Mouse (Mus musculus): Measurements from ENCODE around the gene Tbxas1. TPM values are rescaled to one million over a fixed set of nuclear protein-coding genes. Genes with fewer than 3 reads are reported as not detected.

Tbxas1 gene
- polyA plus RNA-seq, 1 experiment from 2014 or later, result 4.8 TPM

GRCm38 (mm10) chr6:39076498-39076897 is 201.3 kb downstream of the Tbxas1 start:
- Histone ChIP-seq H3K36me3 (ENCODE audit: control insufficient read depth, insufficient read depth, low read length) (no peaks in the 10 kb centered on the region), H3K4me3 (ENCODE audit: low read length) (no peak overlapping the region), H3K4me1 (ENCODE audit: control insufficient read depth, insufficient read depth, low read length) (0 out of 2 replicates have a peak, but pooled peaks cover 2% of the 10 kb centered on the region), H3K9me3 (ENCODE audit: control insufficient read depth, low read length) (no peaks in the 10 kb centered on the region), H3K9ac (ENCODE audit: low read depth, low read length) (no peak overlapping the region), H3K27me3 (replicated peaks; ENCODE audit: control insufficient read depth, insufficient read depth, low read length) (no peaks in the 10 kb centered on the region), H3K27ac (ENCODE audit: low read length) (no peak overlapping the region), H3K4me2 (ENCODE audit: low read depth, low read length) (no peak overlapping the region)
- no peak for ATAC-seq

DNA sequence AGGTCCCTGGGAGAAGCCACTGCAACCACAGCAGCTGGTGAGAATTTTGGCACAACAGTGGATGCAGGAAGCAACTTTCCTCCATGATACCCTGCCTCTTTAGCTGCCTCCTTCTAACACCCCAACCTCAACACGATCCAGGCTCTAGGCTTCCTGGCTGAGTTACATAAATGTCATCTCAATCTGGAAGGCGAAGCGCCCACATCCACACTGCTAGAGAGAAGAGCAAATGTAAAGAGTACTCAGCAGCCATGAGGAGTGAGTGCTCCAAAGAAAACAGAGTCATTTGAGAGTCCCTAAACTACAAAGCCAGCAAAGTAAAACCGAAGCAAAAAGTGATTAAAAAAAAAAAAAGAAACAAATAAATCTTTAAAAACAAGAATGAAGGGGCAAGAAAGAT is 229.4 kb downstream of the Tbxas1 start:
- 86% methylated on average over 4 of the region's 4 CpGs for WGBS
- H3K9me3 ChIP-seq (ENCODE audit: control insufficient read depth, low read length), result no peaks in the 10 kb centered on the region
- H3K4me3 ChIP-seq (ENCODE audit: low read length), result no peak overlapping the region
- no peaks in the 10 kb centered on the region for H3K4me1 ChIP-seq (ENCODE audit: control insufficient read depth, insufficient read depth, low read length)
- no peak overlapping the region for H3K27ac ChIP-seq (ENCODE audit: low read length)
- no peak overlapping the region for H3K4me2 ChIP-seq (ENCODE audit: low read depth, low read length)
- ATAC-seq, result no peak
- H3K9ac ChIP-seq (ENCODE audit: low read depth, low read length), result no peak overlapping the region
- no peaks in the 10 kb centered on the region for H3K27me3 ChIP-seq (replicated peaks; ENCODE audit: control insufficient read depth, insufficient read depth, low read length)
- H3K36me3 ChIP-seq (ENCODE audit: control insufficient read depth, insufficient read depth, low read length), result no peaks in the 10 kb centered on the region

GRCm38 (mm10) chr6:39106812-39107211 is 231.6 kb downstream of the Tbxas1 start:
- 70% methylated on average over 2 of the region's 2 CpGs for WGBS
- no peak for ATAC-seq
- H3K4me1 ChIP-seq (ENCODE audit: control insufficient read depth, insufficient read depth, low read length), result no peaks in the 10 kb centered on the region
- H3K9ac ChIP-seq (ENCODE audit: low read depth, low read length), result no peak overlapping the region
- no peaks in the 10 kb centered on the region for H3K9me3 ChIP-seq (ENCODE audit: control insufficient read depth, low read length)
- no peak overlapping the region for H3K4me3 ChIP-seq (ENCODE audit: low read length)
- no peaks in the 10 kb centered on the region for H3K27me3 ChIP-seq (replicated peaks; ENCODE audit: control insufficient read depth, insufficient read depth, low read length)
- H3K36me3 ChIP-seq (ENCODE audit: control insufficient read depth, insufficient read depth, low read length), result no peaks in the 10 kb centered on the region
- no peak overlapping the region for H3K4me2 ChIP-seq (ENCODE audit: low read depth, low read length)
- no peak overlapping the region for H3K27ac ChIP-seq (ENCODE audit: low read length)

- no peak overlapping the region for H3K4me2 ChIP-seq (ENCODE audit: low read depth, low read length)
- H3K4me1 ChIP-seq (ENCODE audit: control insufficient read depth, insufficient read depth, low read length), result peaks cover 15% of the 10 kb centered on the region; the same call in 1 of the 2 replicates
- no peak overlapping the region for H3K9ac ChIP-seq (ENCODE audit: low read depth, low read length)
- H3K27ac ChIP-seq (ENCODE audit: low read length), result no peak overlapping the region
- H3K9me3 ChIP-seq (ENCODE audit: control insufficient read depth, low read length), result no peaks in the 10 kb centered on the region
- no peaks in the 10 kb centered on the region for H3K36me3 ChIP-seq (ENCODE audit: control insufficient read depth, insufficient read depth, low read length)
- WGBS, result 90% methylated on average over 3 of the region's 3 CpGs
- ATAC-seq, result no peak
- no peaks in the 10 kb centered on the region for H3K27me3 ChIP-seq (replicated peaks; ENCODE audit: control insufficient read depth, insufficient read depth, low read length)
- no peak overlapping the region for H3K4me3 ChIP-seq (ENCODE audit: low read length)
Observed at GRCm38 (mm10) chr6:39112701-39113100, 237.5 kb downstream of the Tbxas1 start.

DNA sequence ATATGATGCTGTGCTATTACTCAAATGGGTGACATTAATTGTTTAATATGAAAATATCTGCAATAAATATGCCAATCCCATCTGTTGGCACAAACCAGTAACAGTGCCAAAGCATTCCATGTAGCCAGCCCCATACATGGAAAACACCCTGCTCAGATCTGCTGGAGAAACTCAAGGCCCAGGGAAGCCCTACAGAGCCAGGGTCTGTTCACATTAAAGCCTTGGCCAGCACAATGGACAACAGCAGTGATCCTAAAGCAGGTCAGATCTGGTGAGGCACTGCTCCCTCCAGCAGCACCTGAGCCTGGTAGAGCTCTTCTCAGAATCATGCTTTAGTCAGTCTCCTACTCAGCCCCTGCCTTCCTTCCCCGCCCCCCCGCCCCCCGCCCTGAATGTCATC is 237.9 kb downstream of the Tbxas1 start:
- no peak overlapping the region for H3K4me3 ChIP-seq (ENCODE audit: low read length)
- H3K9me3 ChIP-seq (ENCODE audit: control insufficient read depth, low read length), result no peaks in the 10 kb centered on the region
- H3K36me3 ChIP-seq (ENCODE audit: control insufficient read depth, insufficient read depth, low read length), result no peaks in the 10 kb centered on the region
- H3K27me3 ChIP-seq (replicated peaks; ENCODE audit: control insufficient read depth, insufficient read depth, low read length), result no peaks in the 10 kb centered on the region
- ATAC-seq, result no peak
- WGBS, result 85% methylated on average over 3 of the region's 3 CpGs
- peaks cover 15% of the 10 kb centered on the region; the same call in 1 of the 2 replicates for H3K4me1 ChIP-seq (ENCODE audit: control insufficient read depth, insufficient read depth, low read length)
- no peak overlapping the region for H3K27ac ChIP-seq (ENCODE audit: low read length)
- H3K4me2 ChIP-seq (ENCODE audit: low read depth, low read length), result no peak overlapping the region
- no peak overlapping the region for H3K9ac ChIP-seq (ENCODE audit: low read depth, low read length)

DNA sequence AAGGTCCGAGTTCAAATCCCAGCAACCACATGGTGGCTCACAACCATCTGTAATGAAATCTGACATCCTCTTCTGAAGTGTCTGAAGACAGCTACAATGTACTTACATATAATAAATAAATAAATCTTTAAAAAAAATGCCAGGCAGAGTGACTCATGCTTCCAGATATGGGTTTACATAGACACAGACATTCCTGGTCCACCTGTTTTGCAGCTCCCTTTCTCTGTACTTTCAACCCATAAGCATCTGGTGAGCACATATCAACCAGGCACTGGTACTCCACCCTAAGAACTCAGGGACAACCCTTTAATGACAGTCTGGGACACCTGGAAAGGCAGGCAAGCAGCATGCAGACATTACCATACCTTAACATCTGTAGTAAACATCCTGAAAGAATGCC is 240.2 kb downstream of the Tbxas1 start:
- Histone ChIP-seq H3K36me3 (ENCODE audit: control insufficient read depth, insufficient read depth, low read length) (0 out of 2 replicates have a peak, but pooled peaks cover 2% of the 10 kb centered on the region), H3K4me2 (ENCODE audit: low read depth, low read length) (no peak overlapping the region), H3K4me1 (ENCODE audit: control insufficient read depth, insufficient read depth, low read length) (peaks cover 19% of the 10 kb centered on the region), H3K9ac (ENCODE audit: low read depth, low read length) (no peak overlapping the region), H3K9me3 (ENCODE audit: control insufficient read depth, low read length) (0 out of 2 replicates have a peak, but pooled peaks cover 6% of the 10 kb centered on the region), H3K27ac (ENCODE audit: low read length) (no peak overlapping the region), H3K4me3 (ENCODE audit: low read length) (no peak overlapping the region), H3K27me3 (replicated peaks; ENCODE audit: control insufficient read depth, insufficient read depth, low read length) (no peaks in the 10 kb centered on the region)
- ATAC-seq, result no peak; the same call in 1 of the 2 replicates
- WGBS, result 90% methylated on average over 1 of the region's 1 CpGs

GRCm38 (mm10) chr6:39117584-39118455 is 242.6 kb downstream of the Tbxas1 start, which contains the start of gene Parp12:
TSS of gene Parp12 (minus strand) at chr6:39118349.
- Histone ChIP-seq H3K27me3 (replicated peaks; ENCODE audit: control insufficient read depth, insufficient read depth, low read length) (no peaks in the 10 kb centered on the region), H3K4me1 (ENCODE audit: control insufficient read depth, insufficient read depth, low read length) (peaks cover 19% of the 10 kb centered on the region), H3K9ac (ENCODE audit: low read depth, low read length) (peak within 1 kb of the TSS; percentile 95), H3K9me3 (ENCODE audit: control insufficient read depth, low read length) (0 out of 2 replicates have a peak, but pooled peaks cover 6% of the 10 kb centered on the region), H3K4me3 (ENCODE audit: low read length) (peak within 1 kb of the TSS; percentile 90), H3K27ac (ENCODE audit: low read length) (peak within 1 kb of the TSS; percentile 65), H3K4me2 (ENCODE audit: low read depth, low read length) (peak within 1 kb of the TSS; percentile 86), H3K36me3 (ENCODE audit: control insufficient read depth, insufficient read depth, low read length) (0 out of 2 replicates have a peak, but pooled peaks cover 2% of the 10 kb centered on the region)
- WGBS, result 2% methylated on average over 100 of the region's 101 CpGs
- peak; percentile 91 for ATAC-seq

DNA sequence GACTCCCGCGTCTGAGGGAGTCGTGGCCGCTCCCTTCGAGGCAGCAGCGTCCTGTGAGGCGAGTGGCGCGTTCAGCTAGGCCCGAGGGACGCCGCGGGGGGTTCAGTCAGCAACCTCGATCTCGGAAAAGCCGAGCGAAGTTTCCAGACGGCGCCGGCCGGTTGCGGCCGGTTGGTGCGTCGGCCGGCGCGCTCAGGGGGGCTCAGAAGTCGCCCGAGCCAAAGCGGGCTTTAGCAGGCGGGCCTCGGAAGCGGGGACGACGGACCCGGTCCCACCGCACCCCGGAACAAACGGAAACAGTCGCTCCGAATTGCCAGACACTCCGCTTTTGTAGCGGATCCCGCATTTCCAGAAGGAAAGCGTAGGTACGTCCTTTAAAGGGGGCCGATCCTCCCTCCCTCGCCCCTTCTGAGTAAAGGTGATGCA is 243.3 kb downstream of the Tbxas1 start:
- H3K36me3 ChIP-seq (ENCODE audit: control insufficient read depth, insufficient read depth, low read length), result 0 out of 2 replicates have a peak, but pooled peaks cover 2% of the 10 kb centered on the region
- H3K27me3 ChIP-seq (replicated peaks; ENCODE audit: control insufficient read depth, insufficient read depth, low read length), result no peaks in the 10 kb centered on the region
- WGBS, result 12% methylated on average over 49 of the region's 49 CpGs
- peaks cover 19% of the 10 kb centered on the region for H3K4me1 ChIP-seq (ENCODE audit: control insufficient read depth, insufficient read depth, low read length)
- 0 out of 2 replicates have a peak, but pooled peaks cover 6% of the 10 kb centered on the region for H3K9me3 ChIP-seq (ENCODE audit: control insufficient read depth, low read length)
- H3K9ac ChIP-seq (ENCODE audit: low read depth, low read length), result peak overlapping the region; percentile 95
- peak overlapping the region; percentile 86 for H3K4me2 ChIP-seq (ENCODE audit: low read depth, low read length)
- ATAC-seq, result peak; percentile 19; the same call in 1 of the 2 replicates
- peak overlapping the region; percentile 90 for H3K4me3 ChIP-seq (ENCODE audit: low read length)
- peak overlapping the region; percentile 65 for H3K27ac ChIP-seq (ENCODE audit: low read length)

GRCm38 (mm10) chr6:39120685-39121084 is 245.5 kb downstream of the Tbxas1 start:
- no peak for ATAC-seq
- Histone ChIP-seq H3K9ac (ENCODE audit: low read depth, low read length) (no peak overlapping the region), H3K4me2 (ENCODE audit: low read depth, low read length) (no peak overlapping the region), H3K36me3 (ENCODE audit: control insufficient read depth, insufficient read depth, low read length) (0 out of 2 replicates have a peak, but pooled peaks cover 2% of the 10 kb centered on the region), H3K27me3 (replicated peaks; ENCODE audit: control insufficient read depth, insufficient read depth, low read length) (no peaks in the 10 kb centered on the region), H3K9me3 (ENCODE audit: control insufficient read depth, low read length) (0 out of 2 replicates have a peak, but pooled peaks cover 6% of the 10 kb centered on the region), H3K4me3 (ENCODE audit: low read length) (no peak overlapping the region), H3K4me1 (ENCODE audit: control insufficient read depth, insufficient read depth, low read length) (peaks cover 17% of the 10 kb centered on the region), H3K27ac (ENCODE audit: low read length) (no peak overlapping the region)
- 45% methylated on average over 3 of the region's 3 CpGs for WGBS

Measured in intestine, embryonic 16.5 days (tissue).